Mouse (Mus musculus) kidney, adult 8-10 months (tissue): ENCODE results near the gene Olfr1507.

Source experiments
- DNase-seq, 2 experiments: peaks; one replicate each; pipeline ENCODE4 v3.0.0; 2022

Olfr1507 gene

GRCm38 (mm10) chr14:52495516-52495915, at the start of gene Olfr1507:
Gene Olfr1507 (minus strand): TSS chr14:52495749.
- no peak for DNase-seq

- no peak for DNase-seq
Observed at GRCm38 (mm10) chr14:52533336-52533735, 37.8 kb upstream of the Olfr1507 start.

- DNase-seq = no peak
Observed at GRCm38 (mm10) chr14:52524952-52525351, 29.4 kb upstream of the Olfr1507 start.

- DNase-seq = no peak
Observed at GRCm38 (mm10) chr14:52467395-52467794, 28.2 kb downstream of the Olfr1507 start, which contains the start of gene Olfr1508. Gene Olfr1508 (minus strand): TSS chr14:52467495.

GRCm38 (mm10) chr14:52465738-52466137, 29.8 kb downstream of the Olfr1507 start:
- no peak for DNase-seq

- no peak for DNase-seq
Observed at GRCm38 (mm10) chr14:52461928-52462327, 33.6 kb downstream of the Olfr1507 start.

- DNase-seq = no peak
Observed at GRCm38 (mm10) chr14:52451138-52451537, 44.4 kb downstream of the Olfr1507 start.

GRCm38 (mm10) chr14:52442690-52443089, 52.9 kb downstream of the Olfr1507 start, which contains the start of gene Olfr1509:
Gene Olfr1509 (plus strand): TSS chr14:52442990.
- DNase-seq = no peak
